Mouse (Mus musculus) liver, embryonic 13.5 days (tissue): Measurements from ENCODE around the gene Dgkg. TPM values are rescaled to one million over a fixed set of nuclear protein-coding genes. Genes with fewer than 3 reads are reported as not detected.

Source experiments
- ATAC-seq: fragments of 200-750 bp; cut with Nextera tagmentation; 2 replicates; pipeline ENCODE4 v1.8.0; 2017; ENCODE audit warnings: low read depth, mild to moderate bottlenecking, moderate number of reproducible peaks, moderate library complexity
- DNase-seq: peaks from one replicate; pipeline ENCODE4 v3.0.0; 2022
- H3K27ac ChIP-seq: fragments of 300-500 bp; sonication (generic); 2 replicates; pipeline ENCODE4 v1.5.1; 2015; ENCODE audit warnings: moderate library complexity, mild to moderate bottlenecking, inconsistent platforms
- H3K27me3 ChIP-seq: fragments of 300-500 bp; sonication (generic); 2 replicates; pipeline ENCODE4 v1.6.1; 2015; ENCODE audit warnings: mild to moderate bottlenecking, inconsistent platforms
- H3K36me3 ChIP-seq: fragments of 300-500 bp; sonication (generic); 2 replicates; pipeline ENCODE4 v1.6.1; 2015; ENCODE audit warnings: mild to moderate bottlenecking, inconsistent platforms
- H3K4me1 ChIP-seq: fragments of 300-500 bp; sonication (generic); replicated peaks from 2 replicates; pipeline ENCODE4 v1.6.1; 2015; ENCODE audit warnings: inconsistent platforms
- H3K4me2 ChIP-seq: fragments of 300-500 bp; sonication (generic); 2 replicates; pipeline ENCODE4 v1.6.1; 2015; ENCODE audit warnings: inconsistent platforms, mild to moderate bottlenecking, moderate library complexity
- H3K4me3 ChIP-seq: fragments of 300-500 bp; sonication (generic); replicated peaks from 2 replicates; pipeline ENCODE4 v1.5.1; 2015; ENCODE audit warnings: mild to moderate bottlenecking, inconsistent platforms
- H3K9ac ChIP-seq: fragments of 300-500 bp; sonication (generic); 2 replicates; pipeline ENCODE4 v1.6.1; 2015; ENCODE audit warnings: mild to moderate bottlenecking, inconsistent platforms
- H3K9me3 ChIP-seq: fragments of 300-500 bp; sonication (generic); replicated peaks from 2 replicates; pipeline ENCODE4 v1.6.1; 2016; ENCODE audit warnings: inconsistent platforms
- WGBS: fragments of 180-500 bp; shearing (Covaris S2); methylation state at CpG from one replicate; pipeline ENCODE4 v1.1.7; 2015; ENCODE audit not compliant: insufficient replicate concordance; 5-methylcytosine and 5-hydroxymethylcytosine counted together
- microRNA-seq: library from miRNA; unstranded; fragments of <30 nt; microRNA quantifications from one replicate; pipeline ENCODE4, GENCODE M21; 2016
- polyA plus RNA-seq: library from polyadenylated mRNA; unstranded; fragments of >200 nt; fragmentation: Nextera tagmentation; extraction: Ambion mirVana; gene quantifications from 2 replicates; pipeline ENCODE4 v1.2.1, GENCODE M21; 2015

The Dgkg gene
- polyA plus RNA-seq, 1 experiment from 2014 or later = 0.75 TPM

DNA sequence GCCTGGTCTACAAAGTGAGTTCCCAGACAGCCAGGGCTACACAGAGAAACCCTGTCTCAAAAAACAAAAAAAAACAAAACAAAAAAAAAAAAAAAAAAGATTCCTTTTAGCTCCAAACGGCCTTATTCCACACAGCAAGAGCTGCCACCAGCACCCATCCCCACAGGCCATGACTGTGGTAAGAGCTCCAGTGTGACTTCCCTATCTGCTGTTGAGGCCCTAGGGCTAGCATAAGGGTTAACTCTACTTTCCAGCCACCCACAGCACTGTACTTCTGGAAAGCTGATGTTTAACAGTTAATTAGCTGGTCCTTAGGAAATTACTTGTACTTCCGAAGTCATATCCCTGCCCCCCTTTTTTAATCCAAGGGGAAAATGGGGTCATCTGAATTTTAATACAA is 225.7 kb downstream of the Dgkg start:
- DNase-seq = no peak
- Histone ChIP-seq H3K4me2 (no peak overlapping the region), H3K9me3 (no peaks in the 10 kb centered on the region), H3K4me3 (no peak overlapping the region), H3K4me1 (peaks cover 27% of the 10 kb centered on the region; the same call in 1 of the 2 replicates), H3K36me3 (no peaks in the 10 kb centered on the region), H3K9ac (no peak overlapping the region), H3K27ac (no peak overlapping the region), H3K27me3 (0 out of 2 replicates have a peak, but pooled peaks cover 6% of the 10 kb centered on the region)
- no peak for ATAC-seq
- WGBS = 20% methylated on average over 2 of the region's 2 CpGs

DNA sequence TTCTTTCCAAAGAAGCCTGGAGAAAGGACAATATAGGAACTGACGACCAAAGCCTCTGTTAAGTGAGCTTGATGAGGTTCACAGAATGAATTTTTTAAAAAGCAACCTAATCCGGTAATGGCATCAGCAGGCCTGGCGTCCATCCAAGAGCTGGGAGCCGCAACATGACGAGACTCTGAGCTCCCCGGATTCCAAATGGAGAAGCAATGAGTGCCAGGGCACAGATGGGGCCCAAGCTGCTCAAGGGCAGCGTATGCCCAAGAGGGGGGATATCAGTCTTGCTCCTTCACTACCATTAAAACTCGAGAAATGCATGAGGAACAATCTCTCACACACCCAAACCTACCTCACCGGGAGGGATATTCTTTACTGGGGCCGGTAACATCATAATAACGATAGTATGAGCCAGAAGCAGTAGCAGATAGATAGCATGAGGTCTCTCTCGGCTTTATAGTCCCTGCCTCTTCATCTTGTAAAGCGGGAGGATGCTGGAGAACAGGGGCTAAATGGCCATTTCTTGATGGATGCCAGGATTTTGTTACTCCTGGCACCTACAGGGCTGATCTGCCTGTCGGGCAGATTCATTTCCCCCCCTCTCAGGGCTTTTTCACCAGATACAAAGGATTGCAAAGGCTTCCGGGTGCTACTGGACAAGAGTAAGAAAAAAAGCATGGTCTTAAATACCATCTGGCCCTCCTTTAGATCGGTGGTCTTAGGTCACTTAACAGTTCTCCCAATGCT is 226.6 kb downstream of the Dgkg start:
- H3K4me3 ChIP-seq = no peak overlapping the region
- no peak overlapping the region for H3K27ac ChIP-seq
- no peak overlapping the region for H3K9ac ChIP-seq
- ATAC-seq = no peak
- H3K9me3 ChIP-seq = no peaks in the 10 kb centered on the region
- DNase-seq = no peak
- no peaks in the 10 kb centered on the region for H3K36me3 ChIP-seq
- 74% methylated on average over 16 of the region's 16 CpGs for WGBS
- 0 out of 2 replicates have a peak, but pooled peaks cover 23% of the 10 kb centered on the region for H3K4me1 ChIP-seq
- H3K4me2 ChIP-seq = no peak overlapping the region
- H3K27me3 ChIP-seq = 0 out of 2 replicates have a peak, but pooled peaks cover 6% of the 10 kb centered on the region

DNA sequence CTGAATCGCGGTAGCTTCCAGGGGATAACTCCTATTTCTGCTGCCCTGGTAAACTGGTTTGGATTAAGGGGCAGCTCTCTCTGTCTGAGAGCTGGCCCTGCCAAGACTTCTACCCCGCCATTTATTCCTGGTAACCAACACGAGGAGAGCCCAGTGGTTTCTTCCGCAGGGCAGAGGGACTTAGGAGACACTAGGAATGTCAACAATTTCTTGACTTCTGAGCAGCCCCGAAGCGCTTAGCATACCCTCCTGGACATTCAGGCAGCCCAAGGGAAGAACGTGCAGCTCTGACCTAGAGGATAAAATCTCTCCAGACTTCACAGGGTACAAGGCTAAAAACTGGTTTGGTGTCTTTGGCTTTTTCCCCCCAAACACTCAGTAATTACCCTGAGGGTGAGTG is 227.6 kb downstream of the Dgkg start:
- H3K27ac ChIP-seq = no peak overlapping the region
- H3K9me3 ChIP-seq = no peaks in the 10 kb centered on the region
- H3K36me3 ChIP-seq = no peaks in the 10 kb centered on the region
- DNase-seq = no peak
- peak; percentile 18; the same call in 1 of the 2 replicates for ATAC-seq
- no peak overlapping the region for H3K4me3 ChIP-seq
- peak overlapping the region; percentile 33 for H3K4me2 ChIP-seq
- 34% methylated on average over 8 of the region's 8 CpGs for WGBS
- 0 out of 2 replicates have a peak, but pooled peaks cover 18% of the 10 kb centered on the region for H3K4me1 ChIP-seq
- no peaks in the 10 kb centered on the region for H3K27me3 ChIP-seq
- no peak overlapping the region; the same call in 1 of the 2 replicates for H3K9ac ChIP-seq

DNA sequence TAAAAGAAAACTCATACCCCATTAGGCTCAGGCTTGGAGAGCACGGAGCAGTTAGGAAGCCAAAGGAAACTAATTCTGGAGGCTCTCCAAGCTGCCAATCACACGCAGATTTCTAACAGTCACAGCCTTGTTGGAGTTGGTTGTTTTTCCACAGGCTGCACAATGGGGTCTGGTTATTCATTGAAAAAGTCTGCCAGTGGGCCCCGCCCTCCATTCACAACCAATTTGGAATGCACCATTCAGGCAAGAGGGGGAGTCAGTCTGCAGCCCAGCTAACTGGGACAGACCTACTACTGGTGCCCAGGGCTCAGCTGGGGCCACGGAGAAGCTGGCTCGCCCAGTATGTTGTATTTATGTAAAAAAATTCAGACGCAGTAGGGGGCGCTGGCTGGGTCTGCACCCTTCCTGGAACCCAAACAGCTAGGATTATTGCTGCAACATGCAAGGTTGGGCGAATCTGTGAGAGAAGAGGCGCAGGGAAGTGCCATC is 228.1 kb downstream of the Dgkg start:
- DNase-seq (peak; percentile 42), ATAC-seq (peak; percentile 81)
- 15% methylated on average over 9 of the region's 9 CpGs for WGBS
- H3K4me2 ChIP-seq = peak overlapping the region; percentile 33
- 0 out of 2 replicates have a peak, but pooled peaks cover 16% of the 10 kb centered on the region for H3K4me1 ChIP-seq
- H3K4me3 ChIP-seq = no peak overlapping the region
- no peak overlapping the region; the same call in 1 of the 2 replicates for H3K9ac ChIP-seq
- no peaks in the 10 kb centered on the region for H3K36me3 ChIP-seq
- no peak overlapping the region for H3K27ac ChIP-seq
- H3K27me3 ChIP-seq = no peaks in the 10 kb centered on the region
- no peaks in the 10 kb centered on the region for H3K9me3 ChIP-seq

DNA sequence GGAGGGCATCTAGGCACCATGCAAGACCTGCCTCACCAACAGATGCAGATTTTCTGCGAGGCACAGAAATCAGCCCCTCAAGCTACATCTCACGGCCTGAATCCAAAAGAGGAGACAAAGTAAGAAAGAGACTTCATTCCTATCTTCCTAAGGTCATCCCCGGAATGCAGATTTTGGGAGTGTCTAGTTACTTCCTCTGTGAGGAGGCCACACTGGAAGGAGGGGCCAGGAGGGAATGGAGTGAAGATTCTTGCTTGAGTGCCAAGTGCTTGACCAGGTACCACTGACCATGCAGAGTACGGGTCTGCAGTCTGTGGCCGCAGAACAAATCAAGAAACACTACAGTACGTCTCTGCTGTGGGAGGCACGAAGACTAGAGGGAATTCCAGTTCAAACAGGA is 230.2 kb downstream of the Dgkg start:
- WGBS = 72% methylated on average over 7 of the region's 7 CpGs
- Histone ChIP-seq H3K36me3 (no peaks in the 10 kb centered on the region), H3K27me3 (no peaks in the 10 kb centered on the region), H3K4me1 (0 out of 2 replicates have a peak, but pooled peaks cover 11% of the 10 kb centered on the region), H3K4me2 (no peak overlapping the region), H3K9me3 (no peaks in the 10 kb centered on the region), H3K27ac (no peak overlapping the region), H3K9ac (no peak overlapping the region), H3K4me3 (no peak overlapping the region)
- ATAC-seq (no peak), DNase-seq (no peak)

DNA sequence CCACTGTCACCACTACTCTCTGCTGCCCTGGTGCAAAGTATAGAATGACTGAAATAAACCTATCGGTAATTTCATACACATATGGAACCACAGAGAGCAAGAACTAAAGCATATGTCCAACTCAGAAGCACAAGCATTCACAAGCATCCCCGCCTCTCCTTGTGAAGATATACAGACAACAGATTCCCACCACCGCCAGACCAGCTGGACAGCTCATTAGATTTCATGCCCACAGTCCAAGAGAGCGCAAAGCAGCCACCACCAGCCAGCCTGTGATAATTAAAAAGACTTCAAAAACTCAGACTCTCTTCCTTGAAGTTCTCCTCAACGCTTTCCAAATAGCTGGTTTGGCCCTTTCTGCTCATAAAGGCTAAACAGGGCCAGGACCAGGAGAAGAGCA is 234.8 kb downstream of the Dgkg start:
- no peak for ATAC-seq
- H3K27me3 ChIP-seq = no peaks in the 10 kb centered on the region

More for the DNA sequence above, 234.8 kb downstream of the Dgkg start:
- DNase-seq = no peak
- no peak overlapping the region for H3K9ac ChIP-seq
- no peak overlapping the region for H3K4me3 ChIP-seq
- 64% methylated on average over 5 of the region's 5 CpGs for WGBS
- no peaks in the 10 kb centered on the region for H3K36me3 ChIP-seq
- H3K27ac ChIP-seq = no peak overlapping the region
- no peaks in the 10 kb centered on the region; the same call in 1 of the 2 replicates for H3K4me1 ChIP-seq
- no peaks in the 10 kb centered on the region for H3K9me3 ChIP-seq
- no peak overlapping the region for H3K4me2 ChIP-seq

Small RNA genes within 50 kb of the gene (microRNA-seq; reads per million reads assigned to microRNA genes)
- gene Mir6362 (not detected), gene Mir8095 (not detected)

Other genes starting within 250 kb of the Dgkg start
- 3.7 and 5.4 TPM in 2 replicates for gene Etv5, start 217.5 kb downstream of the Dgkg start, polyA plus RNA-seq
- 0.17 and 0.27 TPM in 2 replicates for gene Crygs, start 154.4 kb upstream of the Dgkg start, polyA plus RNA-seq
- gene Tbccd1, start 200.4 kb upstream of the Dgkg start, polyA plus RNA-seq = 24.0 and 29.2 TPM in 2 replicates
- gene Dnajb11, start 200.6 kb upstream of the Dgkg start, polyA plus RNA-seq = 78.9 and 90.1 TPM in 2 replicates
- gene Ahsg, start 234.1 kb upstream of the Dgkg start, polyA plus RNA-seq = 513 TPM in 2 replicates